Mouse (Mus musculus): ENCODE results near the gene Dph6.

Gene Dph6

GRCm38 (mm10) chr2:114536032-114536431 is 118.7 kb downstream of the Dph6 start:
- no peak for DNase-seq (ENCODE audit: low spot score)

GRCm38 (mm10) chr2:114531010-114531756 is 123.6 kb downstream of the Dph6 start:
- no peak for DNase-seq (ENCODE audit: low spot score)

- no peak for DNase-seq (ENCODE audit: low spot score)
Measured at GRCm38 (mm10) chr2:114520414-114520813, 134.3 kb downstream of the Dph6 start.

GRCm38 (mm10) chr2:114519907-114520306 is 134.9 kb downstream of the Dph6 start:
- DNase-seq (ENCODE audit: low spot score), result no peak

GRCm38 (mm10) chr2:114492398-114492797 is 162.4 kb downstream of the Dph6 start:
- no peak for DNase-seq (ENCODE audit: low spot score)

GRCm38 (mm10) chr2:114491907-114492306 is 162.9 kb downstream of the Dph6 start:
- DNase-seq (ENCODE audit: low spot score), result no peak

- DNase-seq (ENCODE audit: low spot score), result no peak
Measured at GRCm38 (mm10) chr2:114486980-114487379, 167.8 kb downstream of the Dph6 start.
